Mouse (Mus musculus) heart, embryonic 10.5 days (tissue): Measurements from ENCODE around the gene Asb16. TPM values are rescaled to one million over a fixed set of nuclear protein-coding genes. Genes with fewer than 3 reads are reported as not detected.

ENCODE experiments used
- DNase-seq: peaks from one replicate; pipeline ENCODE4 v3.0.0-alpha.2; 2017; ENCODE audit warnings: low spot score
- H3K27ac ChIP-seq: fragments of 300-500 bp; sonication (generic); 2 replicates; pipeline ENCODE4 v1.5.1; 2016; ENCODE audit warnings: mild to moderate bottlenecking
- H3K27me3 ChIP-seq: fragments of 300-500 bp; sonication (generic); 2 replicates; pipeline ENCODE4 v1.6.1; 2016; ENCODE audit warnings: mild to moderate bottlenecking; ENCODE audit not compliant: poor library complexity, insufficient read depth, severe bottlenecking
- H3K36me3 ChIP-seq: fragments of 300-500 bp; sonication (generic); 2 replicates; pipeline ENCODE4 v1.6.1; 2016; ENCODE audit warnings: mild to moderate bottlenecking, moderate library complexity
- H3K4me1 ChIP-seq: fragments of 300-500 bp; sonication (generic); 2 replicates; pipeline ENCODE4 v1.6.1; 2016; ENCODE audit warnings: mild to moderate bottlenecking
- H3K4me3 ChIP-seq: fragments of 300-500 bp; sonication (generic); 2 replicates; pipeline ENCODE4 v1.5.1; 2016; ENCODE audit warnings: mild to moderate bottlenecking, moderate library complexity
- H3K9me3 ChIP-seq: fragments of 300-500 bp; sonication (generic); 2 replicates; pipeline ENCODE4 v1.6.1; 2016; ENCODE audit warnings: mild to moderate bottlenecking, moderate library complexity
- WGBS: fragments of 180-500 bp; shearing (Covaris S2); methylation state at CpG from one replicate; pipeline ENCODE4 v1.1.7; 2016; 5-methylcytosine and 5-hydroxymethylcytosine counted together
- polyA plus RNA-seq: library from polyadenylated mRNA; unstranded; fragments of >200 nt; fragmentation: Nextera tagmentation; extraction: Ambion mirVana; gene quantifications from 2 replicates; pipeline ENCODE4 v1.2.1, GENCODE M21; 2016

Asb16 gene
- polyA plus RNA-seq, 1 experiment from 2014 or later = 0.08 TPM

- Histone ChIP-seq H3K36me3 (no peaks in the 10 kb centered on the region), H3K27me3 (no peaks in the 10 kb centered on the region), H3K27ac (peak overlapping the region; percentile 96), H3K4me3 (peak overlapping the region; percentile 95), H3K4me1 (peaks cover 71% of the 10 kb centered on the region), H3K9me3 (no peaks in the 10 kb centered on the region)
- DNase-seq = no peak
- 20% methylated on average over 12 of the region's 12 CpGs for WGBS
These were observed 41.0 kb upstream of the Asb16 start for GRCm38 (mm10) chr11:102227270-102228190.

- WGBS = 15% methylated on average over 9 of the region's 9 CpGs
- H3K27ac ChIP-seq = peak overlapping the region; percentile 96
These were observed 40.4 kb upstream of the Asb16 start for GRCm38 (mm10) chr11:102228191-102228545.

GRCm38 (mm10) chr11:102228646-102229268 lies 39.8 kb upstream of the Asb16 start:
- H3K4me3 ChIP-seq = peak overlapping the region; percentile 95
- peak overlapping the region; percentile 96 for H3K27ac ChIP-seq
- peaks cover 59% of the 10 kb centered on the region for H3K4me1 ChIP-seq

More at GRCm38 (mm10) chr11:102228191-102228545, 40.4 kb upstream of the Asb16 start:
- H3K9me3 ChIP-seq = no peaks in the 10 kb centered on the region
- no peak for DNase-seq
- peaks cover 65% of the 10 kb centered on the region for H3K4me1 ChIP-seq
- no peaks in the 10 kb centered on the region for H3K36me3 ChIP-seq
- no peaks in the 10 kb centered on the region for H3K27me3 ChIP-seq
- H3K4me3 ChIP-seq = peak overlapping the region; percentile 95

DNA sequence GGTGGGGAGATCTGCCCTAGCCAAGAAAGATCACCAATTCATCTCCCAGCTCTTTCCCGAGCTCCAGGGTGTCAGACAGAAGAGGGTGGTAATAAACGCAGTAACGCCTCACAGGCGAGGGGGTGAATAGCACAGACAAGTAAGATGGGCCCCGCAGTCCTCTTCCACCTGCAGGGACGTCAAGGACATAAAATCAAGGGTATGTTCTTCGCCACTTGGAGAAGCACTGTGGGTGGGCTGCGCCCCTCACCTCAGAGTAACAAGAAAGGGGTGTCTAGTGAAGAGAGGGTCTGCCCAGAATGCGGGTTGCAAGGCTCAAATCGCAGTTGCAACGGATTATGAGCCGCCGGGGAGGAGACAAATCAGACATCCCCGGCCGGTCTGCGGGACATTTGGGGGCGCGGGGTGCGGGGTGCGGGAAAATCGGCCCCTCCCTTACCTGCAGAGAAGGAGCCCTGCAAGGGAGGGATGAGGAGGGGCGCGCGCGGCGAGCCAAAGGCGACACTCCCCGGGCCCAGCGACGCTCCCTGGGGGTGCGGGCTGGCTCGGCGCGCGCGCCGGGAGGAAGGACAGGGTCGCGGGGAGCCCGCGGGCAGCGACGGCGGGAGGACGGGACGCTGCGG lies 39.1 kb upstream of the Asb16 start:
- Histone ChIP-seq H3K27ac (peak overlapping the region; percentile 96), H3K9me3 (no peaks in the 10 kb centered on the region), H3K36me3 (no peaks in the 10 kb centered on the region), H3K4me1 (peaks cover 52% of the 10 kb centered on the region), H3K27me3 (no peaks in the 10 kb centered on the region), H3K4me3 (peak overlapping the region; percentile 95)
- under 1% methylated on average over 40 of the region's 47 CpGs for WGBS
- DNase-seq = no peak

More at GRCm38 (mm10) chr11:102228646-102229268, 39.8 kb upstream of the Asb16 start:
- no peaks in the 10 kb centered on the region for H3K36me3 ChIP-seq
- no peaks in the 10 kb centered on the region for H3K9me3 ChIP-seq
- 14% methylated on average over 7 of the region's 7 CpGs for WGBS
- no peak for DNase-seq
- no peaks in the 10 kb centered on the region for H3K27me3 ChIP-seq

- H3K9me3 ChIP-seq = no peaks in the 10 kb centered on the region
- peak within 1 kb of the TSS; percentile 96 for H3K27ac ChIP-seq
- whole genome bisulfite sequencing = under 1% methylated on average over 49 of the region's 49 CpGs
These were observed 38.4 kb upstream of the Asb16 start, which contains the start of gene Hdac5 for GRCm38 (mm10) chr11:102230006-102230741. Gene Hdac5, minus strand, starts transcription at chr11:102230166.

DNA sequence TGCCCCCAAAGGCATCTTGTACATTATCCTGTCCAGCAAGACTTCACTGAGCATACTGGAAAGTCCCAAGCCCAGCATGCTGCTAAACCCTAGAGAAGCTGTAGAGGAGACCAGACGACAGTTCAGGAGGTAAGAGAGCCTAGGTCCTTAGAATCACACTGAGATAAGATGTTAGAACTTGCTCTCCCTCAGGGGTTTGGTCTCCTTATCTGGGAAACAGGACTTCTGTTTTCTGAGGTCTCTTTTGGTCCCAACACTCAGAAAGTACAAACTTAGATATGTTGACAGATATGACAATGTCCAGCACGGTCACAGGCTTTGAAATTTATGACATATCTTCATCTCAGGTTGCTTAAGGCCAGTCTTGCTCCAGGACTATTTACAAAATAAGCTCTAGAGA lies 32.5 kb upstream of the Asb16 start:
- Histone ChIP-seq H3K4me1 (peaks cover 5% of the 10 kb centered on the region; the same call in 1 of the 2 replicates), H3K9me3 (no peaks in the 10 kb centered on the region)
- WGBS = 26% methylated on average over 2 of the region's 2 CpGs

More at GRCm38 (mm10) chr11:102230006-102230741, 38.4 kb upstream of the Asb16 start, which contains the start of gene Hdac5:
- Histone ChIP-seq H3K4me1 (peaks cover 45% of the 10 kb centered on the region), H3K4me3 (peak within 1 kb of the TSS; percentile 95), H3K36me3 (no peaks in the 10 kb centered on the region), H3K27me3 (no peaks in the 10 kb centered on the region)
- DNase-seq = peak; percentile 98

DNA sequence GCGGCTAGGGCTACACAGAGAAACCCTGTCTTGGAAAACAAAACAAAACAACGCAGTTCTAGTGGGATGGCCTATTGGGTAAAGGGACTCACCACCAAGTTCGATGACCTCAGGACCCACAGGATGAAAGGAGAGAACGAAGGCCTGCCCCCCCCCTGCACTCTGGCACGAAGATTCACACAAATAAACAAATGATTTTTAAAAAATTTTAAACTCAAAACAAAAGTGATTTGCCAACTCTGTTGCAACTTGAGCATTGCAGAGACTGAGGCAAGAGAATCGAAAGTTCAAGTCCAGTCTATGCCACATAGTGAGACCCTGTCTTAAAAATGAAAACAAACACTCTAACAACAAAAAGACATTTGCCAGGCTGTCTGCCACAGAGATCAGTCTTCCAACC lies 27.9 kb upstream of the Asb16 start:
- H3K9me3 ChIP-seq = no peaks in the 10 kb centered on the region
- 84% methylated on average over 6 of the region's 6 CpGs for WGBS

More for the DNA sequence above, 32.5 kb upstream of the Asb16 start:
- H3K27me3 ChIP-seq = no peaks in the 10 kb centered on the region
- no peak overlapping the region for H3K4me3 ChIP-seq
- no peak for DNase-seq
- H3K36me3 ChIP-seq = no peaks in the 10 kb centered on the region
- H3K27ac ChIP-seq = no peak overlapping the region

DNA sequence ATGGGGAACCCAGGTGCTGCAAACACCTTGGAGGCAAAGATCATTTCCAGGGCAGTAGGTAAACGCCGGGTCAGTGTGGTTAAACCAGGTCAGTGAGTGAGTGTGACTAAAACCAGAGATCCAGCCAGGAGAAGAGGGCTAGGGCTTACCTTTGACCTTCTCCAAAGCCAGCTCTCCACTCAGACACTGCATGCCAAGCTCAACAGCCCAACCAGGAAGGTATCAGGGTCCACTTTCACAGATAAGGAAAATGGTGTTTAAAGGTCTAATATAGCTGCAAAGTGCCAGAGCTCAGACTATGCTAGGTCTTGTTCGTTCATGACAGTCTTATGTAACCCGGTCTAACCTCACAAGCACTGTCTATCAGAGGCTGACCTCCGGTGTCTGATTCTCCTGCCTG lies 27.3 kb upstream of the Asb16 start:
- no peaks in the 10 kb centered on the region for H3K27me3 ChIP-seq
- H3K36me3 ChIP-seq = no peaks in the 10 kb centered on the region
- H3K4me1 ChIP-seq = peaks cover 22% of the 10 kb centered on the region
- WGBS = 72% methylated on average over 5 of the region's 5 CpGs
- H3K9me3 ChIP-seq = no peaks in the 10 kb centered on the region
- H3K27ac ChIP-seq = no peak overlapping the region
- DNase-seq = no peak
- no peak overlapping the region for H3K4me3 ChIP-seq

More for the DNA sequence above, 27.9 kb upstream of the Asb16 start:
- no peaks in the 10 kb centered on the region for H3K27me3 ChIP-seq
- H3K27ac ChIP-seq = no peak overlapping the region
- peaks cover 21% of the 10 kb centered on the region for H3K4me1 ChIP-seq
- H3K4me3 ChIP-seq = no peak overlapping the region
- no peak for DNase-seq
- H3K36me3 ChIP-seq = no peaks in the 10 kb centered on the region

DNA sequence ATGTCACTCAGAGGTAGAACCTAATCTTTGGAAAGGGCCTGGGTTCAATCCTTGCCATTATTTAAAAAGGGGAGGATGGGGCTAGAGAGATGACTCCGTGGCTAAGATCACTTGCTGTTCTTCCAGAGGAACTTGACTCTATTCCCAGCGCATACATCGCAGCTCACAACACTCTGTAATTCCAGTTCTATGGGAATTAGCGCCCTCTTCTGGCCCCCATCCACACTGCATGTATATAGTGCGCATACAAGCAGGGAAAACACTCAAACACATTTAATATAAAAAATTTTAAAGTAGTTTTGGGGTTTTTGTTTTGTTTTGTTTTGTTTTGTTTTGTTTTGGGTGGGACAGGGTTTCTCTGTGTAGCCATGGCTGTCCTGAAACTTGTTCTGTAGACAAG lies 26.7 kb upstream of the Asb16 start:
- H3K27me3 ChIP-seq = no peaks in the 10 kb centered on the region
- H3K4me3 ChIP-seq = no peak overlapping the region
- H3K4me1 ChIP-seq = peaks cover 19% of the 10 kb centered on the region
- H3K36me3 ChIP-seq = no peaks in the 10 kb centered on the region
- DNase-seq = no peak
- no peak overlapping the region for H3K27ac ChIP-seq
- 50% methylated on average over 5 of the region's 5 CpGs for WGBS
- H3K9me3 ChIP-seq = no peaks in the 10 kb centered on the region

DNA sequence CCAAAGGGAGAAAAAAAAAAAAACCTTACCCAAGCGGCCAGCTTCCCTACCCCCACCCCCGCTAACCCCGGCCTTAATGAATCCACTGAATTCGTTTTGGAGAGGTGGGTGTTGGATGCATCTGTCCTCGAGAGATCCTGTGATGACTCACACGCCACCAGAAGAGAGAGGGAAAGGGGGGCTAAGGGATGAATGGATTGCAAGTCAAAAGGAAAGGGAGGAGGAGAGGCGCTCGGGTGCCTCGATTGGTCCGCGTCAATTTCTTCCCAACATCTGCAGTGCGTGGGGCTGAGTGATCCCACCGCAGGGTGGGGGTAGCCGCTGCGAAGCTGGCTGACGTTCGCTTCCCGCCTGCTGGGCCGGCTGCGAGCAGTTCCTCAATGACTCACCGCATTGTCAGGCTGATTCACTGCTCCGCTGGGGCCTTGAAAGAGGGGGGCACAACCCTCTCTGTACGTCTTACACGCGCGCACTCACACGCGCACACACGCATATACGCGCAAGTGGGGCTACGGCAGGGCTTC lies 23.6 kb upstream of the Asb16 start:
- H3K36me3 ChIP-seq = no peaks in the 10 kb centered on the region
- peak overlapping the region; percentile 58 for H3K4me3 ChIP-seq
- peaks cover 28% of the 10 kb centered on the region for H3K4me1 ChIP-seq
- H3K27me3 ChIP-seq = no peaks in the 10 kb centered on the region
- no peaks in the 10 kb centered on the region for H3K9me3 ChIP-seq
- H3K27ac ChIP-seq = peak overlapping the region; percentile 83
- WGBS = 1% methylated on average over 32 of the region's 32 CpGs
- DNase-seq = peak; percentile 85

GRCm38 (mm10) chr11:102245581-102246272 lies 22.8 kb upstream of the Asb16 start:
- 69% methylated on average over 14 of the region's 14 CpGs for WGBS
- Histone ChIP-seq H3K36me3 (0 out of 2 replicates have a peak, but pooled peaks cover under 1% of the 10 kb centered on the region), H3K27ac (peak overlapping the region; percentile 83), H3K27me3 (no peaks in the 10 kb centered on the region), H3K9me3 (no peaks in the 10 kb centered on the region), H3K4me1 (peaks cover 28% of the 10 kb centered on the region), H3K4me3 (peak overlapping the region; percentile 58)
- DNase-seq = no peak
